Mouse (Mus musculus) heart, adult 8-10 months (tissue): ENCODE data around the gene Dcaf12. TPM values are rescaled to one million over a fixed set of nuclear protein-coding genes. Genes with fewer than 3 reads are reported as not detected.

ENCODE experiments used
- DNase-seq: peaks from one replicate; pipeline ENCODE4 v3.0.0; 2022; ENCODE audit warnings: low spot score
- total RNA-seq, 4 experiments: library from RNA; stranded (reverse); gene quantifications; 2 replicates each; pipeline ENCODE4 v1.2.4; 2022

Gene Dcaf12
- 10 to 100 TPM; 22.9 to 35.5 (median 27.7) TPM for total RNA-seq

DNA sequence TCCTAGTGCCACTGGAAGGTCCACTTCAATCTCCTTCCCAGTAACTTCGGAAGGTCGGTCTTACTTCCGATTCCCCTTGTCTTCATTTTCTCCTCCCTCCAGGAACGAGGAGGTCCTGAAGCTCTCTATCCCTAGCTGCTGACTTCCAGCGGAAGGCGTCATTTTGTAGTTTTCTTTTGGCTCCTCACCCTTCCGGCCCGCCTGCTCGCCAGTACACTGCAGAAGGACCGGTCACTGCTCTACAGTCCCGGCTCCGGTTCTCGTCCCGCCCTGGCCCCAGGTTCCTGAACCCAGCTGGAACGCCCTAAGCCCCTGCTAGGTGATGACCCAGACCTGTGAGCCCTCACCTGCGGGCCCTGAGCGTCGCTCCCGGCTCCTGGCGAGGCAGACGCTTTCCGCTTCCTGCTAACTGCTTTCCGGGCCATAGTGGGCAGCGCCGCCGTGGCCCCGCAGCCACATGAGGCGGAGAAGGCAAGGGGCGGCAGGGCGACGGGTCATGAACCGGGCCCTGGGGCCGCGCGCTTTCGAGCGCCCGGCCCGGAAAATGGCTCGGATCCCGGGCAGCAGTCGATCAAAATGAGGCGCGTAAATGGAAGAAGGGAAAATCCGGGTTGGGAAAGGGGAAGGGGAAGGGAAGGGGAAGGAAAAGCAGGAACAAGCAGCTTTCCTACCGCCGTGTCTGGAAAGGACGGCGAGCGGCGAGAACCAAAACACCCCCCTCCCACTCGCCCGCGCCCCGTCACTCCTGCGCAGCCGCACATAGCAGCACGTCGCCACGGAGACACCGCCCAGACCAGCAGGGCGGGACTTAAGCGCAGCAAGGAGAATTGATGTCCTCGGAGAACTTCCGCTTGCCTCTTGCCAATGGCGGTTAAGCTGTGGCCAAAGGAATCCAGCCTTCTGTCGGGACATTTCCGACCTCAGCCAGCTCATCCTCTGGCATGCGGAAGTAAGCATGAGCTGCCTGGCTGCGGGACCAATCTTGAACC is at the start of gene Dcaf12:
Gene Dcaf12 (minus strand): TSS at position 749 of the 989 bp plus-strand sequence.
- peak; percentile 95 for DNase-seq

DNA sequence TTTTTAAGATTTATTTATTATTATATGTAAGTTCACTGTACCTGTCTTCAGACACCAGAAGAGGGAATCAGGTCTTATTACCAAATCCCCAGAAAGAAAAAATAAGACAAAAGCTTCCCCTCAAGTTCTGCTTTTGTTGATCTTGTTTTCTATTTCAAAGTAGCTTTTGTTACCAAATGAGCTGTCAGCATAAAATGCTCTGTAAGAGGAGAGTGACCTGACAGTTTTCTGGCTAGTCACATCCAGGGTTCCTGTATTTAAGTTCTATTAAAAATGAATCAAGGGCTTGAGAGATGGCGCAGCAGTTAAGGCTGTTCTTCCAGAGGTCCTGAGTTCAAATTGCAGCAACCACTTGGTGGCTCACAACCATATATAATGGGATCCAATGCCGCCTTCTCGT is 46.4 kb upstream of the Dcaf12 start:
- no peak for DNase-seq

DNA sequence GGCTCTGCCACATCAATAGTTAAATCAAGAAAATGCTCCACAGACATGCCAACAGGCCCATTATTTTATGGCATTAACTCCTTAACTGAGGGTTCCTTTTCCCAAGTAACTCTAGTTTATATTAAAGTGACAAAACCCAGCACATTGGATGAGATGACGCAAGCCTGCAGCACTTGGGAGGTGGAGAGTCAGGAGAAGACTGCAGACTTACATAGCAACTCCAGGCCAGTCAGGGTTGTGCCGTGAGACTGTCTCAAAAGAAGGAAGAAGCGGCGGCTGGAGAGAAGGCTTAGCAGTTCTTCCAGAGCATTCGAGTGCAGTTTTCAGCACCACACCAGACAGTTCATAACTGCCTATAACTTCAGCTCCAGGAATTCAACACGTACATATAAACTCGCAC is 44.7 kb upstream of the Dcaf12 start:
- no peak for DNase-seq

DNA sequence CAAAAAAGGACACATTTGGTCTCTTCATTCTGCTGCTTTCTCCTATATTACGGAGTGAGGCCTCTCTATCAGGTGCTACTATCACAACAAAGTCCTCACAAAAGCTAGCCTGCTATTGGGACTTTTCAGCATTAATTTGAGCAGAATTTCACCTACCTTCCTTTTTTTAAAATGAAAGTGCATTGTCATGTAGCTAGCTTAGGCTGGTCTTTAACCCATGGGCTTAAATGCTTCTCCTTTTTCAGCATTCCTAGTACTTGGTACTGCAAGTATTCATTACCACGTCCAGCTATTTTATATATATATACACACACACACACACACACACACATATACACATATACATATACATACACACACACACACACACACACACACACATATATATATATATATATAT is 44.0 kb upstream of the Dcaf12 start:
- DNase-seq: no peak

DNA sequence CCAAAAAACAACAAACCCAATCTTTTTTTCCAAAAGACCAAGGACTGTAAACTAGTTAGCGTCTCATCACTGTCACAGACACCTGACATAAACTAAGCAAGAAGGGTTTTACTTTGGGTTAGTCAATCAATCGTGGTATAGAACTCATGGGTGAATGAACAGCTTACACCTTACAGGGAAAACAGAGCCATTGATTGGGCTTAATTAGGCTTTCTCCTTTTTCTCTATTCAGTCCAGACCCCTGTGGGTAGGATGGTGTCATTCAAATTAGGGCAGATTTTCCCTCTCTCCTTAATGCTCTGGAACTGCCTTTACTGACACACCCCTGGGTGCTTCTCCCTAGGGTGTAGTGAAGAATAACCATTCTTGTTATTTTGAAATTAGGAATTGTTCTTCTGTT is 42.5 kb upstream of the Dcaf12 start:
- DNase-seq: no peak

DNA sequence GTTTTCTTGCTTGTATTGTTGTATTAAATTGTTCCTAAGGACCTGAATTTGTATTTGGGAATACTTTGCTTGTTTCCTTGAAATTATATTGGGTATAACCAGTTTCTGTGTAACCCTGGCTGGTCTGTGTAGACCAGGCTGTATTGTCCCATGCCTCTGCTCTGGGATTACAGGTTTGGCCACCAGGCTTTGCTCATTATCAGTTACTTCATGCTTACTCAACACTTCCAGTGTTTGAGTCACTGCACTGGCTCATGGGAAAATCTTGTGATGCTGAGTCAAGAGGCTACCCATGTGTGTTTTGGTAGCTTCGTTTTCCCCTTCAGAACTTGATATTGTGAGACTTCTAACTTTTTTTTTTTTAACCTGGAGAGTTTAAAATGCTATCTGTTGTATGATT is 38.6 kb upstream of the Dcaf12 start:
- no peak for DNase-seq

DNA sequence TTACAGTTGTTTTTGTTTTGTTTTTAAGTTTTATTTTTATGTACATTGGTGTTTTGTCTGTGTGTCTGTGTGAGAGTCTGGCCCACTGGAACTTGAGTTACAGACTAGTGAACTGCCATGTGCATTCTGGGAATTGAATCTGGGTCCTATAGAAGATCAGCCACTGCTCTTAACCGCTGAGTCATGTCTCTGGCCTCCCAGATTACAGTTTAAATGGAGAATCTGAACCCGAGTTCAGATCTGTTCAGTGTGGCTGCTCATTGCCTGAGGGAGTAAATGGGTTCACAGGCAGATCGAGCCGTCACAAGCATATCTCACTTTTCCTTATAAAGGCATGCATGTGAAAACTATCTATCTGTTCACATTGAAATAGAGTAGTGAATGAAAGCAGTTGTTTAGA is 38.1 kb upstream of the Dcaf12 start:
- DNase-seq: no peak

DNA sequence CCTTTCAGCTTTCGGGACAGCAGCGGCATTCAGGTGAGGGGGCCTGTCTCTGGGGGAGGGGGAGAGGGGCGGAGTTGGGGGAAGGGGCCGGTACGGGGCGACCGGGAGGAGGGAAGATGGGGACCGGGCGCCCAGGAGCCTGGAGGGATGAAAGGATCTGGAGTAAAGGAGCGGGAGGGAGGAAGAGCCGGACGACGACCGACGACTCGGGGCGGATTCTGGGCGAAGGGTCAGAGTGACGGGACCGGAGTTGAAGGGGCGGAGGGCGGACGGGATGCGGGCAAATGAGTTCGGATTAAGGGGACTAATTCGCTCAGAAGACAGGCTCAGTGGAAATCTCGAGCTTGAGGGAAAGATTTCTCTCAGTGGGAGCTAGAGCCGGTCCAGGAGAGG is 34.5 kb upstream of the Dcaf12 start:
- no peak for DNase-seq

DNA sequence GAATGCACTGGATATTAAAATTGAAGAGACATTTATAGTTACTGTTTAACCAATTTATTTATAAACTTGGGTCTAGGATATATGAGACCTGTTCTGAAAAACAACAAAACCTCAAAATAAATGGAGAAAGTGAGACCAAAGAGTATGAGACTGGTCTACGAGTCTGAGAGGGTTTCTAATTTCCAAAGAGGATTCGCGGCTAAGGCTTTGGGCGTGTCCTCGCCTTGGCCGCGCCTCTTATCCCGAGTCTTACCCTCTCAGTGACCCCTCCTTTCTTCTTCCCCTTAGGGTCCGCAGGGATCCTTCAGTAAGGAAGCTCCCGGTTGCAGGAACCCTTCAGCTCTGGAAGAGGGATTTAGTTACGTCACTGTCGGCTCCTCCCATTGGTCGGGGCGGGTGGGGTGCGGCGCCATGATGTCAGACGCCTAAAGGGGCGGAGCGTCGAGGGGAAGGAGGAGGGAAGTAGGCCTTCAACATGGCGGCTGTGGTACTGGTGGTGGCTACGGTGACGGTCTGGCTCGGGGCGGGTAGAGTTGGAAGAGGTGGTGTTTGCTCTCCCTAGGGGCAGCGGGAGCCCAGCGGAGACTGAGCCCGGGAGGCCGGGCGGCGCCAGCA is 34.0 kb upstream of the Dcaf12 start, which contains the start of gene Ubap1:
Gene Ubap1 (plus strand): TSS at position 413 of the 615 bp plus-strand sequence.
- peak; percentile 96 for DNase-seq

DNA sequence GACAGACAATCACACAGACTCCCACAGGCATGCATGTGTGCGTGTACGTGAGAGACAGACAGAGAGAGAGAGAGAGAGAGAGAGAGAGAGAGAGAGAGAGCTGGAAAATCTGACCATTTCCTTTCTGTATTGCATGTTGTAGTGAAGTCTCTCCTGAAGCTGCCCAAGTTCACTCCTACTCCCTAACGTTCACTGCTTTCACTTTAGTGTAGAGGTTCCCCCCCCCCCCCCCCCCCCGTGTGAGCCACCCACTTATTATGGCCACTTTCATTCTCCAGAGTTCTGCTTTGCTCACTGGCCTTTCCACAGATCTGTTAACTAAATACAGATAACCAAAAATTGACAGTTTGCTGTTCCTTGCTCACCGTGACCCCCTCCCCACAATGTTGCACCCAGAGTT is 33.1 kb upstream of the Dcaf12 start:
- peak; percentile 13 for DNase-seq

DNA sequence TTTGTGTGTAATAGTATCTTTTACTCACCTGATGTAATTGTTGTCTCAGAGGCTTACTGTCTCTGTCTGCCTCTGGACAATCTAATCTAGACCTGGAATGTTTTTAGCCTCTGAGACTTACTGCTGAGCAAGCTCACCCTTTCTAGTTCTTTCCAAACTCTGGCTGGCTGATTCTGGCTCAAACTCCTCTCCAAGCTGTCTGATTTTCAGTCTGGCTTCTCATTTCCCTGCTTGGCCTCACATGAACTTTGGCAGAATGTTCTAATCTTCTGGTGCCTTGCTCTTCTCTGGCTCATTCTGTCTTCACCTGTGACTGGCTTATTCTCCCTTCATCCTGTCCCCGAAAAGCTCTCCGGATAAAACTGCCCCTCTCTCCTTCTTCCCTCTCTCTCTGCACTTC is 31.3 kb upstream of the Dcaf12 start:
- peak; percentile 16 for DNase-seq

DNA sequence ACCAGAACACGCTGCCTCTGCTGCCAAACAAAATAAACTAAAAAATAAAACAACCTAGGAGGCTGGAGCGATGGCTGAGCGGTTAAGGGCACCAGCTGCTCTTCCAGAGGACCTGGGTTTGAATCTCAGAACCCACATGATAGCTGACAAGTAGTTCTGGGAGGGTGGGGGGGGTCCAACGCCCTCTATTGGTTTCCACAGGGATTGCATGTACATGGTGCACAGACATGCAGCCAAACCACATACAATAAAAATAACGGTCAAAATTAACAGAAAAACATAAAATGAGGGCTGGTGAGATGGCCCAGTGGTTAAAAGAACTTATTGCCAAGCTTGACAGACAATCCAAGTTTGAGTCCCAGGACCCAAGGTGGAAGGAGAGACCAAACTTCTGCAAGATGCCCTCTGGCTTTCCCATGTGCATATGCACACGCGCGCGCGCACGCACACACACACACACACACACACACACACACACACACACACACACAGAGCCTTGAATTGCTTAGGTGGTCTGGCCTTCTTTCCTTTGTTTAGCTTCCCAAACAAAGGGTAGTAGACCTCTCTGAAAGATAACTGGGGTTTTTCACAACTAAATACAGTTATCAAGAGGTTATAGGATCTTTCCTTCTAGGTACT is 26.3 kb upstream of the Dcaf12 start:
- DNase-seq: no peak

DNA sequence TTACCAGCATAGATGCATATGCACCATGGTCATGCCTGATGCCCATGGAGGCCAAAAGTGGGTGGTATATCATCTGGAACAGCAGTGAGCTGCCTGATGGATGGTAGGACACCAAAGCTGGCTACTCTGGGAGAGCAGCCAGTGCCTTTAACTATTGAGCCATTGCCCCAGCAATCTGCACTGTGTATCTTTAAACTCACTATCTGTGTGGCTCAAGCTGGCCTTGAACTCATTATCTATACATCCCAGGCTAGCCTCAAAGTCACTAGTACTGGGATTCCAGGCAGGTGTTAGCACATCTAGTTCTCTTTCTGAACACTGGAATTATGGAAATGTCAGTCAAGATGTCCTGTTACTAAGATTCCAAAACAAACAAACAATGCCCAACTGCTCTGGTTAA is 21.9 kb upstream of the Dcaf12 start:
- DNase-seq: no peak

DNA sequence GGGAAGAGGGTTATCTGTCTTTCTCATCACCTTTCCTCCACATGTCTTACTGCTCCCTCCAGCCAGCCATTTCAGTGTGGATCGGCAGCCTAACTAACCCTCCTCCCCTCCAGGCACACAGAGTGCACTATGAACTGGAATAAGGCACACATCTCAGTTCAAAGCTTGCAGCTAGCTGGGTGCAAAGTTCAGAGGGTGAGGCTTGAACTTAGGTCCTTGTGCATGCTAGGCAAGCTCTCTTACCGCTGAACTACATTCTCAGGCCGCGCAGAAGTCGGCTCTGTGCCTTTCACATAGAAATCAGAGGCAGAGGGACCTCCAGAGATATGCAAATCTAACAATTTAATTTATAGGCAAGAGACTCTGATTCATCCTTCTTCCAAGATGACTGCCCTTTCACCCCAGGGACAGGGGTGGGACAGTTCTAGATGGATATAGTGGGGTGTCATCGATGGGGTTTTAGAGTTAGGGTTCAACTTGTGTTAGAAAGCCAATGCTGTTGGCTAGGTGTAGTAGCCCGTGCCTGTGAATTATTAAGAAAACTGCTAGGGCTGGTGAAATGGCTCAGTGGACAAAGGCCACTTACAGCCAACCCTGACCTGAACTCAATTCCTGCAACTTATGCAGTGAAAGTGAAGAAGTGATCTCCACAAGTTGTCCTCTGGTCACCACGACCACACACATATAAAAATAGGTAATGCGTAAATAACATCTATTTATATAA is 17.2 kb upstream of the Dcaf12 start:
- no peak for DNase-seq

DNA sequence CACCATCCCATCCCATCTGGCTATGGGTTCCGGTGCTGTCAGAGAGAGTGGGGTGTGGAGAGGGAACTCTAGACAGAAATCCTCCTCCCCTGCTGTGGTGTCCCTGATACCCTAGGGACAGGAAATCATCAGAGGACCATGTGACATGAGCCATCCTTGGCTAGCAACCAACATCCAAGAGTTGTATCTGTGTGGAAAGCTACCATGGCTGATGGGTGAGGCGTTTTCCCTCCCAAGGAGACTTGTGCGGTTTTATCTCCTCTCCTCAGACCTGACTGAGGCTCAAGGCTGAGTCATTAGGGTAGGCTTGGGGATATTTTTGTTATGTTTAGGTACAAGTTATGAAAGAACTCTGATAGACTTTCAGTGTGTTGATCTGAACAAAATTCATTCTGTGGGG is 16.4 kb upstream of the Dcaf12 start:
- no peak for DNase-seq

DNA sequence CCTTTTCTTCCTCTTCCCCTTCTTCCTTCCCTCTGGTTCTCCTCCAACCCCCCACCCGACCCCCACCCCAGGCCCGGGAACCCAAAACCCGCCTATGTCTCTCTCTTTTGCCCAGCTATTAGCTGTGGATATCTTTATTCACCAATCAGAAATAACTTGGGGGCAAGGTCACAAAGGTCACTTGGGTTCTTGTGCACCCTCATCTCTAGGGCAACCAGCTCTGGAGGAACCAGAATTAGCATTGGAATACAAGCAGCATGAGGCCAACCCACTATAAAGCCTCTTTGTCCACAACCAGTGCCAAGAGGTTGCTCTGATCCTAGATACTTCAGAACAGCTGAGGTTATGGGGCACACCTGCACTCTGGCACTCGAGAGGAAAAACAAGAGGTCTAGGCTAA is 14.8 kb upstream of the Dcaf12 start:
- no peak for DNase-seq

DNA sequence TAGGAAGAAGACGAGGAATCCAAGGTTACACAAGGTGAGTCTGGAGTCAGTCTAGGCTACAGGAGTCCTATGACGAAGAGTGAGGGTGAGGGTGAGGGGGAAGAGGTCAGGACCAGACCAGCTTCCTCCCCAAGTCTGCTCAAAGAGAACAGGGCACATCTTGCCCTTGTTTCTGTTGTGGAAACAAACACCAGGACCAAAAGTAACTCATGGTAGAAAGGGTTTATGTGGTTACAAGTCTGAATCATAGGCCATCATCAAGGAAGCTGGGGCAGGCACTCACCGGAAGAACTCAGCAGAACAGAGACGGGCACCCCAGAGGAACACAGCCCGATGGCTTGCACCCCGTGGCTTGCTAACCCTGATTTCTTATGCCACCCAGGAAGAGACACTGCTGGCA is 12.2 kb upstream of the Dcaf12 start:
- no peak for DNase-seq

DNA sequence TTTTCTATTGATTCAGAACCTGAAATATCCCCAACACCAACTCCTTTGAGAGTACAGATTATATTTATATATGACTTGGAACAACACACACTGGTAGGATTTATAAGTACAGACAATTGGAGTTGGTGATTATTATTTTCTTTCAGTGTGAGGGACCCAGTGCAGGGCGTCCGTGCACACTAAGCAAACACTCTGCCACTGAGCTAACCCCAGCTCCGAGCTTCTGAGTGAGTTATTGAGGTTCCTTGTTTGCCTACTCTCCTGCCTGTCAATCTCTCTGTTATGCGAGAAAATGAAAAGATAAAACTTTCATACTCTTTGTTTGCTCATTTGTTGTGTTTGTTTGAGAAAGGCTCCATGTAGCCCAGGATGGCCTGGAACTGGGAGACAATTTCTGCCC is 6.3 kb upstream of the Dcaf12 start:
- no peak for DNase-seq

DNA sequence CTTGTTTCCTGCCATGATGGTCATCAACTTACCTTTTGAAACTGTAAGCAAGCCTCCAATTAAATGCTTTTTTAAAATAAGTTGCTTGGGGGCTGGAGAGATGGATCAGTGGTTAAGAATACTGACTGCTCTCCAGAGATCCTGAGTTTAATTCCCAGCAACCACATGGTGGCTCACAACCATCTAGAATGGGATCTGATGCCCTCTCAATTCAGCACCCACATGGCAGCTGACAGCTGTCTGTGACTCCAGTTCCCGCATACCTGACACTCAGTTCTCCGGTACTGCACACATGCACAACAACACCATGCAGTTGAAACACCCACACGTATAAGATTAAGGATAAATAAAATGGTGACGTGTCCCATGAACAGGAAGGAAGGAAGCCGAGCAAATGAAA is 3.6 kb upstream of the Dcaf12 start:
- no peak for DNase-seq

DNA sequence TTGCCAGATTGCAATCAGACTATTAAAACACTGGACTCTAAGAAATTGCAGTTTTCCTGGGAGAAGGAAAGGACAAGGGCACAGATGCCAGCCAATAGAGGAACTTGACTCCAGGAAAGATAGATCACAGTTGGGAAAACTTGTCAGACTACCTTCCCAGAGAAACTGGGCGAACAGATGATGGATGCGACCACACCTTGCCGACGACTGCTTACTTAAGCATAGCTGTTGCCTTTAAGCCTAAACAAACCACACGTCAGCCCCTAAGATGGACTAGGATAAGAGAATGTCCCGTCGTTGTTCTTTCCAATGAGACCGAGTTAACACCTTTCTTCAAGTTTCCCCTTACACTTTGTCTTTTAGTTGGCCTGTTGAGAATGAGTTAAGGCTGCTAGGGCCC is 484 bp upstream of the Dcaf12 start:
- no peak for DNase-seq

DNA sequence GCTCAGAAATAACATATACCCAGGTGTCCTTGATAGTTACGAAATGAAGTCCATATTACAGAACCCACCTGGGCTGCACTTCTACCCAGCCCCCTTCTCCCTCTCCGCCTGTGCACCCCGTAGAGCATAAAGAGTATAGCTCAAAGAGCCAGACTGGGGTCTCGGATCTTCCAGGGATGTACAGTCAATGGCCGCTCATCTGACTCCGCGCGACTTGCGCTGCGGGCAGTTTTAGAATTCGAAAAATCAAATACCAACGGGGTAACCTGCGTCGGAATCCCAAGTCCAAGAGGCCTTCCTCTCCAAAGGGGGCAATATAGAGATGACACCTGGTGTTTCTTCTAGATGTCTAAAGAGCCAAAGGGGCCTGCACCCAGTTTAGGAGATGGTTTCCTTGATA is 967 bp downstream of the Dcaf12 start:
- no peak for DNase-seq
